Mouse (Mus musculus) neural tube, embryonic 12.5 days (tissue): Measurements from ENCODE around the gene Pkn3. TPM values are rescaled to one million over a fixed set of nuclear protein-coding genes. Genes with fewer than 3 reads are reported as not detected.

Source experiments
- ATAC-seq: fragments of 200-750 bp; cut with Nextera tagmentation; 2 replicates; pipeline ENCODE4 v1.8.0; 2017; ENCODE audit warnings: low read depth, mild to moderate bottlenecking, moderate TSS enrichment, moderate library complexity; ENCODE audit not compliant: low FRiP score
- H3K27ac ChIP-seq: fragments of 300-500 bp; sonication (generic); 2 replicates; pipeline ENCODE4 v1.5.1; 2016
- H3K27me3 ChIP-seq: fragments of 300-500 bp; sonication (generic); replicated peaks from 2 replicates; pipeline ENCODE4 v1.6.1; 2016; ENCODE audit warnings: mild to moderate bottlenecking
- H3K36me3 ChIP-seq: fragments of 300-500 bp; sonication (generic); 2 replicates; pipeline ENCODE4 v1.6.1; 2016; ENCODE audit warnings: mild to moderate bottlenecking
- H3K4me1 ChIP-seq: fragments of 300-500 bp; sonication (generic); 2 replicates; pipeline ENCODE4 v1.6.1; 2016
- H3K4me2 ChIP-seq: fragments of 300-500 bp; sonication (generic); replicated peaks from 2 replicates; pipeline ENCODE4 v1.6.1; 2016; ENCODE audit warnings: mild to moderate bottlenecking
- H3K4me3 ChIP-seq: fragments of 300-500 bp; sonication (generic); 2 replicates; pipeline ENCODE4 v1.5.1; 2016
- H3K9ac ChIP-seq: fragments of 300-500 bp; sonication (generic); 2 replicates; pipeline ENCODE4 v1.6.1; 2016; ENCODE audit warnings: mild to moderate bottlenecking
- H3K9me3 ChIP-seq: fragments of 300-500 bp; sonication (generic); 2 replicates; pipeline ENCODE4 v1.6.1; 2016; ENCODE audit warnings: mild to moderate bottlenecking
- WGBS: fragments of 180-500 bp; shearing (Covaris S2); methylation state at CpG from one replicate; pipeline ENCODE4 v1.1.7; 2016; 5-methylcytosine and 5-hydroxymethylcytosine counted together
- polyA plus RNA-seq: library from polyadenylated mRNA; unstranded; fragments of >200 nt; fragmentation: Nextera tagmentation; extraction: Ambion mirVana; gene quantifications from 2 replicates; pipeline ENCODE4 v1.2.1, GENCODE M21; 2016

Gene Pkn3
- polyA plus RNA-seq, 1 experiment from 2014 or later = 6.9 TPM

DNA sequence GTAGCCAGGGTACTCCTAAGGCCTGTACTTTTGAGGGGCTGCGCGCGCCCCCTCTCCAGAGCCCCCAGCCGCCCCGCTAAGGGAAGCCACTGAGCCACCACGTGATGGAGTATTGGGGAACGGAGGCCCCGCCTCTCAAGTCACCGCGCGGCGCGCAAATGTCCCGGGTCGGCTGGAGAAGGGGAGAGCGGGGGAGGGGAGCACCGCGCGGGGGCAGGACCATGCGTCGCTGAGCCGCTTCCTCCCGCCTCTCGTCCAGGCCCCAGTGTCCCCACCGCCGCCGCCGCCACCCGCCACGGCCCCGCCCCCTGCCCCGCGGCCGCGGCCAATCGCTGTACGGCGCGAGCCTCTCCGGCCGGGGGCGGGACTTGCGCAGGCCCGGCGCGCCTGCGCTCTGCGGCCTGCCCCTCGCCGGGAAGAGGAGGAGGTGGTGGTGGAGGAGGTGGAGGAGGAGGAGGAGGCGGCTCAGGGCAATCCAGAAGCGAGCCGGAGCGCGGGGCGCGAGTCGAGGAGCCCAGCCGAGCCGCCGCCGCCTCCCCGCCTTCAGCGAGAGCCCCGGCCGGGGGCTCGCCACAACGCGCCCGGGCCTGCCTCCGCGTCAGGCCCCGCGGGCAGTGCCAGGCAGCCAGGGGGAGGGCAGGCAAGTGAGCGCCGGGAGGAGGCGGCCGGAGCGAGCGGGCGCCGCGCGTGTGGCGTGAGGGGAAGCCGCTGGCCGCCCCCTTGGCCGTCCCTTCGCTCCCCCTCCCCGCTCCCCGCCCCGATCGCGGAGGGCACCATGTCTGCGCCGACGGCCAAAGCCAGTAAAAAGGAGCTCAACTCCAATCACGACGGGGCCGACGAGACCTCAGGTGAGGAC is 11.2 kb upstream of the Pkn3 start:
- H3K36me3 ChIP-seq = peaks cover 25% of the 10 kb centered on the region
- peak overlapping the region; percentile 100 for H3K4me3 ChIP-seq
- peaks cover 38% of the 10 kb centered on the region for H3K4me1 ChIP-seq
- no peaks in the 10 kb centered on the region for H3K27me3 ChIP-seq
- under 1% methylated on average over 81 of the region's 101 CpGs for WGBS
- peak overlapping the region; percentile 76 for H3K4me2 ChIP-seq
- peak overlapping the region; percentile 99 for H3K9ac ChIP-seq
- peak; percentile 91 for ATAC-seq
- H3K27ac ChIP-seq = peak overlapping the region; percentile 98
- no peaks in the 10 kb centered on the region for H3K9me3 ChIP-seq

DNA sequence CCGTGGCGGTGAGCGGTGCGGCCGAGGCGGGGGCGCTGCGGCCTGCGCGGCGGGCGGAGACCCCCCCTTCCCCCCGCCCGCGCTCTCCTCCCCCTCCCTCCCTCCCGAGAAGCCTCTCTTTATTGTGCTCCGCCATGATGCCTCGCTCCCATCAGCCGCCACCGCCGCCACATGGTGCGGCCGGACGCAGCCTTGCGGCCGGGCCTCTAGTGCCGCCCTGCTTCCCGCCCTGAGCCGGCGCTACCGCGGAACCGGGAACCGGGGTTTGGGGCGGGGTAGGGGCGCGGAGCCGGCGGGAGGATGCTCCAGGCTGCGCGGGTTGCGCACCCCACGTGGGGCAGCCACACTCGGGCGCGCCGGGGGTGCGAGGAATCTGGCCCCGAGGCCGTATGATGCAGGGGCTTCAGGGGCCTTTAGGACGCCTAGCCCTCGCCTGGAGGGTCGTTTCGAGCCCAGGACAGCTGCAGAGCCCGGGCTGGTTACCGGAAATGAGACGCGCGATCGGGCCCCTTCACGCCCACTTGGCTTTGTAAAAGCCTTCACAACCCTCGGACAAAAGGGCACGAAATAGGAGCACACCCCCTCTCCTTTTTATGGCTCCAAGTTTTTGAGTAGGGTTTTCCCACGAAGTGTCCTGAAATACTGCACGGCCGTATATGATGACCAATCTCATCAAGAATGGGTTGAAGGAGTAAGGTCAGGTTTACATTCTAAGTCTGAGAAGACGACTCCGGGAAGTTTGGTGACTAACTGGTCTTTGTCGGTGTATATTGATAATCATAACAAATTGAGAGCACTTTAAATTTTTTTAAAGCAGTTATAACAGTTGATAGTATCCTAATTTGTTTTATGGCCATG is 10.2 kb upstream of the Pkn3 start:
- peak overlapping the region; percentile 99 for H3K9ac ChIP-seq
- WGBS = under 1% methylated on average over 54 of the region's 69 CpGs
- H3K4me2 ChIP-seq = peak overlapping the region; percentile 76
- ATAC-seq = peak; percentile 42
- peaks cover 28% of the 10 kb centered on the region for H3K36me3 ChIP-seq
- H3K4me1 ChIP-seq = peaks cover 33% of the 10 kb centered on the region
- no peaks in the 10 kb centered on the region for H3K27me3 ChIP-seq
- no peaks in the 10 kb centered on the region for H3K9me3 ChIP-seq
- H3K27ac ChIP-seq = peak overlapping the region; percentile 98
- H3K4me3 ChIP-seq = peak overlapping the region; percentile 100

DNA sequence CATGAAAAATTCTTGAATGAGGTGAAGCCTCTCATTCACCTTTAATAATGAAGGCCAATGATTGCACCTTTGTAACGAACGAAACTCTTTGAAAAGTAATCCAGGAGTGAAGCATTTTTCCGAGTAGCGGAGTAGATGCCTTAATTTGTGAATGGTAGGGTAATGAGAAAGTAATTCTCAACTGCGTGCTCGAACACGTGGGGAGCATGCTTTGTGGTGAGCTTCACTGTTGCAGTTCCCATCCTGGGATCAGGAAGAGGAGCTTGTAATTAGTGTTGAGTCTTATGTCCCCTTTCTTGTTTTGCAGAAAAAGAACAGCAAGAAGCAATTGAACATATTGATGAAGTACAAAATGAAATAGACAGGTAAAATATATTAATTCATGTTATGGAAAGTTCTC is 9.5 kb upstream of the Pkn3 start:
- Histone ChIP-seq H3K4me2 (peak overlapping the region; percentile 76), H3K27me3 (no peaks in the 10 kb centered on the region), H3K4me1 (peaks cover 29% of the 10 kb centered on the region), H3K36me3 (peaks cover 35% of the 10 kb centered on the region), H3K4me3 (peak overlapping the region; percentile 100), H3K9ac (peak overlapping the region; percentile 99), H3K27ac (no peak overlapping the region), H3K9me3 (no peaks in the 10 kb centered on the region)
- no peak for ATAC-seq
- 23% methylated on average over 7 of the region's 7 CpGs for WGBS

DNA sequence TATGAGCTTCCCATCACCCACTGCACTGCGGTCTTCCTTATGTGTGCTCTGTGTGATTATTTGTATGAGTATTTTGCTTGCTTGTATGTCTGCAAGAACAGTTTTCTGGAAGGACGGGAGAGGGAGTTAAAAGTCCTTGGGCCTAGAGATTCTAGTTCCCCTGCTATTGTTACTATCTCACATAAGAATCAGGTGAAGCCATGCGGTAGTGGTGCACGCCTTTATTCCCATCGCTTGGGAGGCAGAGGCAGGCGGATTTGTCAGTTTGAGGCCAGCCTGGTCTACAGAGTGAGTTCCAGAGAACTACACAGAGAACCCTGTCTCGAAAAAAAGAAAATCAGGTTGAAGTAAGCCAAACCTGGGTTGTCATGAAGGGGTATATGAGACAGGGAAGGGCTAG is 4.6 kb upstream of the Pkn3 start:
- H3K36me3 ChIP-seq = peaks cover 45% of the 10 kb centered on the region
- ATAC-seq = no peak
- H3K27me3 ChIP-seq = no peaks in the 10 kb centered on the region
- H3K9ac ChIP-seq = no peak overlapping the region
- 78% methylated on average over 7 of the region's 7 CpGs for WGBS
- H3K4me2 ChIP-seq = no peak overlapping the region
- no peaks in the 10 kb centered on the region for H3K9me3 ChIP-seq
- no peak overlapping the region for H3K27ac ChIP-seq
- H3K4me3 ChIP-seq = no peak overlapping the region
- H3K4me1 ChIP-seq = peaks cover 12% of the 10 kb centered on the region

DNA sequence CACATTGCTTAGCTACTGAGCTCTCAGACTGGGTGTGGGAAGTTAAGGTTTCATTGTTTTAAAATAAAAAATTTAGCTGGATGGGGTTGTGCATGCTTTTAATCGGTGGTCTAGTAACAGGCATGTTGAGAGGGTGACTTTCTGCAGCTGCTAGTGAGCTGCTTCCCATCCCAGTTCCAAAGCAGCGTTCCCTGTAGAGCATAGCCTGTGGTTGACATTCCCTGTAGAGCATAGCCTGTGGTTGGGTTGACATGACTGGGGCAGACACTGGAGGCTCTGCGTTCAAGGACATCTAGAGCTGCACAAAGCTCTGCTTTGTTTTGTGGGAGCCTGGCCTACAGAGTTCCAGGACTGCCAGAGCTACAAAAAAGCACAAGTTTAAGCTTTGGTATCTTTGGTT is 4.2 kb upstream of the Pkn3 start:
- Histone ChIP-seq H3K4me2 (no peak overlapping the region), H3K27me3 (no peaks in the 10 kb centered on the region), H3K4me1 (peaks cover 12% of the 10 kb centered on the region), H3K4me3 (no peak overlapping the region), H3K27ac (no peak overlapping the region), H3K9me3 (no peaks in the 10 kb centered on the region), H3K36me3 (peaks cover 42% of the 10 kb centered on the region), H3K9ac (no peak overlapping the region)
- ATAC-seq = no peak
- 84% methylated on average over 3 of the region's 3 CpGs for WGBS

DNA sequence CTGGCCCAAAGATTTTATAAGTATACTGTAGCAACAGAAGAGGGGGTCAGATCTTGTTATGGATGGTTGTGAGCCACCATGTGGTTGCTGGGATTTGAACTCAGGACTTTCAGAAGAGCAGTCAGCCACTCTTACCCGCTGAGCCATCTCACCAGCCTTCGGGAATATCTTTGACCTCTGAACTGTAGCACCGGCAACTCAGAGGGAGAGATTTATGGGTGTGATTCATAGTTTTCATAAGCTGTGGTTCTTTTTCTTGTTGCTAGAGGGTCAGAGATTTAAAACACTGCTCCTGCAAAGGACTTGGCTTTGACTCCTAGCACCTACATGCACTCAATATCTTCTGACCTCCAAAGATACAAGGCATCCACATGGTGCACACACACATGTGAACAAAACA is 1.9 kb upstream of the Pkn3 start:
- Histone ChIP-seq H3K4me1 (peaks cover 11% of the 10 kb centered on the region), H3K27me3 (no peaks in the 10 kb centered on the region), H3K9me3 (no peaks in the 10 kb centered on the region), H3K4me3 (no peak overlapping the region), H3K9ac (no peak overlapping the region), H3K4me2 (no peak overlapping the region), H3K36me3 (peaks cover 21% of the 10 kb centered on the region), H3K27ac (no peak overlapping the region)
- WGBS = 71% methylated on average over 3 of the region's 3 CpGs
- ATAC-seq = no peak

DNA sequence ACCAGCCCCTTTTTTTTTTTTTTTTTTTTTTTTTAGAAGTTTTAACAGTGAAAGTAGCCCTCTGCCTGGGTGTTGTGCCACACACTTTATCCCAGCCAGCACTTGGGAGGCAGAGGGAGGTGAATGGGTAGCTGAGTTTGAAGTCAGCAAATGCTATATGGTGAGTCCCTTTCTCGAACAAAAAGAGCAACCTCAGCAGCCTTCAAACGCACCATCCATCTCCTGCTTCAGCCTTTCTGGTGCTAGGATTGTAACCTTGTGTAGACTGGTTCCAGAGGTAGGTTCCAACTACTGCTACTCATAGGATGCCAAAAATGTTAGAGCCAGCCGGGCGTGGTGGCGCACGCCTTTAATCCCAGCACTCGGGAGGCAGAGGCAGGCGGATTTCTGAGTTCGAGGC is 1.0 kb upstream of the Pkn3 start:
- ATAC-seq = no peak
- no peaks in the 10 kb centered on the region for H3K27me3 ChIP-seq
- H3K9ac ChIP-seq = no peak overlapping the region
- no peak overlapping the region for H3K4me3 ChIP-seq
- H3K4me1 ChIP-seq = peaks cover 11% of the 10 kb centered on the region
- WGBS = 94% methylated on average over 9 of the region's 9 CpGs
- peaks cover 20% of the 10 kb centered on the region for H3K36me3 ChIP-seq
- H3K4me2 ChIP-seq = no peak overlapping the region
- H3K27ac ChIP-seq = no peak overlapping the region
- no peaks in the 10 kb centered on the region for H3K9me3 ChIP-seq

DNA sequence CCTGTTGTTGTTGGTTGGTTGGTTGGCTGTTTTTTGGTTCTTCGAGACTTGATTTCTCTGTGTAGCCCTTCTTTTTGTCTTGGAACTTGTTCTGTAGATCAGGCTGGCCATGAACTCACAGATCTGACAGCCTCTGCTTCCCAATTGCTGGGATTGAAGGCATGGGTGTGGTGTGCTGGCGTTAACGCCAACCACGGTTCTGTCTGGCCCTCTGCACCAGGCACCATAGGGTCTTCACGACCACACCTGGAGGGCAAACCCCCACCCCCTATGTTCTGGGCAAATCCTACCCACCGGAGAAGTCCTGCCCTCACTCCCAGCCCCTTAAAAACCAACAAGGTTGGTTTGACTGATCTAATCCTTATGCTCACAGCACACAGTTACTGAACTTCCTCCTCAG is 525 bp upstream of the Pkn3 start:
- Histone ChIP-seq H3K27ac (no peak overlapping the region), H3K4me1 (peaks cover 11% of the 10 kb centered on the region), H3K4me2 (peak overlapping the region; percentile 95), H3K9ac (no peak overlapping the region), H3K9me3 (no peaks in the 10 kb centered on the region), H3K27me3 (no peaks in the 10 kb centered on the region), H3K36me3 (peaks cover 17% of the 10 kb centered on the region), H3K4me3 (peak overlapping the region; percentile 47; the same call in 1 of the 2 replicates)
- ATAC-seq = 0 out of 2 replicates have a peak, but pooled peaks have one; percentile 4
- 74% methylated on average over 6 of the region's 6 CpGs for WGBS

DNA sequence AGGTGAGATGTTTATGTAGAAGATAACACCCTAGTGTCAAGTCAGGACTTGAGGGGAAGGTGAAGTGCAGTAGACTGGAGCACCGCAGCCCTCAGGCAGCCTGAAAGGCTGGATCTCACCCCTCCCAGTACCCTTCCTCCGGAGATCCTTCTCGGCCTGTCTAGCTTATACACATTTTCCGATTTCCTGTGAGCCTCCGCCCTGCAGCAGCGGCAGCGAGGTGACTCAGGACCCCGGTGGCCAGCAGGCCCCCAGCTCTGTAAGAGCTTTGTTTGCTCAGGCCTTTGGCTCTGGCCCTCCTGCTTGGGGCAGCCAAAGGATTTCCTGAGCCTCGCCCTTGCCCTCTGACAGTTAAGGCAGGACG is 847 bp downstream of the Pkn3 start:
- Histone ChIP-seq H3K9me3 (no peaks in the 10 kb centered on the region), H3K27ac (no peak overlapping the region), H3K4me3 (peak overlapping the region; percentile 5; the same call in 1 of the 2 replicates), H3K27me3 (no peaks in the 10 kb centered on the region), H3K36me3 (peaks cover 6% of the 10 kb centered on the region; the same call in 1 of the 2 replicates), H3K4me2 (peak overlapping the region; percentile 95), H3K9ac (0 out of 2 replicates have a peak overlapping the region, but pooled peaks have one; percentile 38), H3K4me1 (peaks cover 11% of the 10 kb centered on the region)
- ATAC-seq = no peak
- WGBS = 28% methylated on average over 10 of the region's 10 CpGs

DNA sequence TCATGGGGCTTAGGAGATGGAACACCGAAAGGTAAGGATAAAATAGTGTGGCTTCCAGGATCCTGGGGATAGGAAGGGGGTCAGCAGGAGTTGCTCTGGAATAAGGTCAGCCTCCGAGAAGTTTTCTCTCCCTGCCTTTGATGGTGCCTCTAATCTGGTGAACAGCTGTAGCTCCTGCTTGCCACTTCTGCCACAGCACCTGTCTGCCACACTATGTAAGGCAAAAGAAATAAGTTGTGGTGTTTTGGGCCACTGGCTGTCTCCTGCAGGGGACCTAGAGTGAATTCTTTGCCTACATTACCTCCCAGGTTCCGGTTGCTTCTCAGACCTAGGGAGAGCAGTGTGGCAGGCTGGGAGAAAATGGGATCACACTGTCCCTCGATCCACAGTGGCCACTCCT is 1.3 kb downstream of the Pkn3 start:
- H3K9ac ChIP-seq = no peak overlapping the region
- H3K27me3 ChIP-seq = no peaks in the 10 kb centered on the region
- H3K27ac ChIP-seq = no peak overlapping the region
- peak overlapping the region; percentile 95; the same call in 1 of the 2 replicates for H3K4me2 ChIP-seq
- peaks cover 2% of the 10 kb centered on the region; the same call in 1 of the 2 replicates for H3K36me3 ChIP-seq
- 77% methylated on average over 4 of the region's 4 CpGs for WGBS
- H3K4me3 ChIP-seq = no peak overlapping the region
- peaks cover 11% of the 10 kb centered on the region for H3K4me1 ChIP-seq
- no peaks in the 10 kb centered on the region for H3K9me3 ChIP-seq
- ATAC-seq = no peak

DNA sequence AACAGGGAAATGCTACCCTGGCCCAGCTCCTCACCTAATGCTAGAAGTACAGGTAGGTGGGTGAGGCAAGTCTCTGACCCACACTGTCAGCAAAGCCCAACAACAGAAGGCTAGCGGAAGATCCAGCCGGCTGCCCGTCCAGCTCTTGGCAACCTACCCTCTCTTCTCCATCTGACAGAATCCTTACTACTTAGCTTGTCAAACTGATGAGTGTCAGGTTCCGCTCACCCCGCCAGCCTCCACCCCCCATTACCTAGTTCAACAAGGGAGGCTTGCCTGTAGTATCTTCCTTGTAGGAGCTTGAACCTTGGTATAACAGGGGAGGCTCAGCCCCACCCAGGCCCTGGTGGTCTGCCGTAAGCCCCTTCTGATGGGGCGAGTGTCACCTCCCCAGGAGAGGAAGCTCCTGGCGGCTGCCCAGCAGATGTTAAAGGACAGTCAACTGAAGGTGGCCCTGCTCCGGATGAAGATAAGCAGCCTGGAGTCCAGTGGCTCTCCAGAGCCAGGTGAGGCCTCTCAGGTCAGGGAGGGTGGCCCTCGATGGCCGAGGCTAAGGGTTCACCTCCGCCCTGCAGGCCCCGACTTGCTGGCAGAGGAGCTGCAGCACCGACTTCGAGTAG is 2.8 kb downstream of the Pkn3 start:
- H3K27ac ChIP-seq = no peak overlapping the region
- H3K4me2 ChIP-seq = no peak overlapping the region
- no peaks in the 10 kb centered on the region for H3K9me3 ChIP-seq
- no peak overlapping the region for H3K9ac ChIP-seq
- H3K4me3 ChIP-seq = no peak overlapping the region
- H3K4me1 ChIP-seq = peaks cover 22% of the 10 kb centered on the region
- H3K27me3 ChIP-seq = no peaks in the 10 kb centered on the region
- no peaks in the 10 kb centered on the region for H3K36me3 ChIP-seq
- ATAC-seq = no peak
- WGBS = 91% methylated on average over 15 of the region's 15 CpGs

DNA sequence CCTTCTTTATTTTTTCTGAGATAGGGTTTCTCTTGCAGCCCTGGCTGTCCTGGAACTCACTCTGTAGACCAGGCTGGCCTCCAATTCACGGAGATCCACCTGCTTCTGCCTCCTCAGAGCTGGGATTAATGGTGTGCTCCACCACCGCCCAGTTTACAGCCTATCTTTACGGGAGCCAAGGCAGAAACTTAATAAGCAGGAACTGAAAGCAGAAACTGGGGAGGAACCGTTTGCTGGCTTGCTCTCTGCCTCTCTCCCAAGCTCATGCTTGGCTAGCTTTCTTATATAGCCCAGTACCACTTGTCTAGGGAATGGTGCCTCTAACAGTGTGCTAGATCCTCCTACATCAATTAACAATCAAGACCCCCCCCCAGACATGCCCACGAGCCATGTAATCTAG is 6.6 kb downstream of the Pkn3 start:
- no peak overlapping the region for H3K4me3 ChIP-seq
- H3K27ac ChIP-seq = no peak overlapping the region
- no peak for ATAC-seq
- no peaks in the 10 kb centered on the region for H3K9me3 ChIP-seq
- H3K27me3 ChIP-seq = no peaks in the 10 kb centered on the region
- peak overlapping the region; percentile 51 for H3K4me2 ChIP-seq
- WGBS = 56% methylated on average over 5 of the region's 5 CpGs
- no peaks in the 10 kb centered on the region for H3K36me3 ChIP-seq
- no peak overlapping the region for H3K9ac ChIP-seq
- H3K4me1 ChIP-seq = peaks cover 11% of the 10 kb centered on the region; the same call in 1 of the 2 replicates
